Comparison of ENCODE assay signal across 9 mouse cellular contexts in genomic region chr9:72763050-72763718, GRCm38 (mm10). TPM values are rescaled to one million over a fixed set of nuclear protein-coding genes. Genes with fewer than 3 reads are reported as not detected.
DNase-seq lines count a peak whose midpoint lies in the region; ATAC-seq and TF ChIP-seq lines count a peak whose summit lies in the region.
"Had no signal": no experiment of that assay in that cellular context is flagged by ENCODE, and none has a peak within 500 bp of the region (broad histone marks: within the 10 kb centered on the region; RNA-seq: fewer than 3 reads in every experiment).

No protein-coding gene starts in this region.

- no peak overlapping the region for H3K4me2 ChIP-seq in hindbrain, embryonic 16.5 days (ENCODE audit: low read length)
- H3K4me2 ChIP-seq in neural tube, embryonic 15.5 days = no peak overlapping the region

- no peak overlapping the region for H3K4me3 ChIP-seq in layer of hippocampus, adult 2 months
- no peak overlapping the region for H3K4me3 ChIP-seq in hindbrain, embryonic 16.5 days (ENCODE audit: low read length)
- no peak overlapping the region for H3K4me3 ChIP-seq in neural tube, embryonic 15.5 days (replicated peaks)

- 0 out of 2 replicates have a peak, but pooled peaks have one; percentile 32 for ATAC-seq in hindbrain, embryonic 16.5 days
- ATAC-seq in neural tube, embryonic 15.5 days (ENCODE audit: low FRiP score) = peak; percentile 40

- peak in 1 of 2 experiments; percentile 34 for DNase-seq in layer of hippocampus, adult 2 months (ENCODE audit: low spot score in 2 of 2)
- no peak for DNase-seq in layer of hippocampus, postnatal 25 days (ENCODE audit: extremely low spot score in 1 of 2, low spot score in 1 of 2)
- DNase-seq in gastrocnemius, postnatal 10 days = peak; percentile 49
- DNase-seq in natural killer cell, adult 2 months (ENCODE audit: low spot score in 2 of 2) = no peak
- DNase-seq in cerebellum, adult 11-12 months = no peak
- DNase-seq in left cerebral cortex, adult 9 months (ENCODE audit: low spot score in 2 of 2) = no peak

- WGBS in hindbrain, embryonic 16.5 days = 16% methylated on average over 3 of the region's 3 CpGs
- 2% methylated on average over 3 of the region's 3 CpGs for WGBS in neural tube, embryonic 15.5 days

- H3K9me3 ChIP-seq in hindbrain, embryonic 16.5 days (ENCODE audit: control insufficient read depth, low read length) = no peaks in the 10 kb centered on the region
- H3K9me3 ChIP-seq in neural tube, embryonic 15.5 days (replicated peaks) = no peaks in the 10 kb centered on the region

- TF ChIP-seq CTCF in layer of hippocampus, adult 2 months (conservative IDR thresholded peaks at IDR 0.05) = no peak

- H3K36me3 ChIP-seq in hindbrain, embryonic 16.5 days (ENCODE audit: control insufficient read depth, insufficient read depth, low read length) = no peaks in the 10 kb centered on the region
- no peaks in the 10 kb centered on the region for H3K36me3 ChIP-seq in neural tube, embryonic 15.5 days

- H3K27me3 ChIP-seq in hindbrain, embryonic 16.5 days (replicated peaks; ENCODE audit: control insufficient read depth, insufficient read depth, low read length) = no peaks in the 10 kb centered on the region
- H3K27me3 ChIP-seq in neural tube, embryonic 15.5 days (replicated peaks) = no peaks in the 10 kb centered on the region

- H3K9ac ChIP-seq in hindbrain, embryonic 16.5 days (ENCODE audit: low read depth, low read length) = no peak overlapping the region
- no peak overlapping the region for H3K9ac ChIP-seq in neural tube, embryonic 15.5 days (replicated peaks)

- peaks cover 10% of the 10 kb centered on the region for H3K4me1 ChIP-seq in hindbrain, embryonic 16.5 days (ENCODE audit: control insufficient read depth, insufficient read depth, low read depth, low read length)
- H3K4me1 ChIP-seq in neural tube, embryonic 15.5 days = peaks cover 11% of the 10 kb centered on the region

- peak overlapping the region; percentile 54; the same call in 1 of the 2 replicates for H3K27ac ChIP-seq in layer of hippocampus, adult 2 months
- 0 out of 2 replicates have a peak overlapping the region, but pooled peaks have one; percentile 9 for H3K27ac ChIP-seq in hindbrain, embryonic 16.5 days (ENCODE audit: low read depth, low read length)
- H3K27ac ChIP-seq in neural tube, embryonic 15.5 days (replicated peaks) = no peak overlapping the region

RNA-seq across cellular contexts. Expression of gene Prtg, which starts 43.5 kb away (rescaled TPM):
- 1 to 10 TPM; 3.2 to 3.3 TPM for total RNA-seq in layer of hippocampus, adult 2 months (2021)
- 1 to 10 TPM; 1.6 to 2.2 TPM for total RNA-seq in layer of hippocampus, postnatal 25 days (2021)
- total RNA-seq in gastrocnemius, postnatal 10 days (2021) = under 1 TPM; 0.49 to 0.95 TPM
- polyA plus RNA-seq in hindbrain, embryonic 16.5 days (2015; fragmentation: Nextera tagmentation; extraction: Ambion mirVana) = 0.40 and 0.51 TPM in 2 replicates
- 0.52 and 0.61 TPM in 2 replicates for polyA plus RNA-seq in neural tube, embryonic 15.5 days (2015; fragmentation: Nextera tagmentation; extraction: Ambion mirVana)
- total RNA-seq: hematopoietic stem cell, adult 5-6 weeks had no signal
